Mouse (Mus musculus) kidney, adult 2 months (tissue): Measurements from ENCODE around the gene Mrpl57. TPM values are rescaled to one million over a fixed set of nuclear protein-coding genes. Genes with fewer than 3 reads are reported as not detected.
"Not testable (repeated sequence)": the region's sequence is repeated elsewhere in the genome, so short reads cannot be mapped to it uniquely, and the experiment has no call there.

Source experiments
- DNase-seq: peaks from one replicate; pipeline ENCODE4 v3.0.0; 2021
- H3K27ac ChIP-seq: fragments of 200-500 bp; 2 replicates; pipeline ENCODE4 v1.5.1; 2012; ENCODE audit warnings: low read depth, low read length, control low read depth, inconsistent platforms; ENCODE audit not compliant: insufficient read depth
- H3K27me3 ChIP-seq: fragments of 200-500 bp; replicated peaks from 2 replicates; pipeline ENCODE4 v1.6.1; 2012; ENCODE audit warnings: mild to moderate bottlenecking, moderate library complexity, low read length, inconsistent platforms; ENCODE audit not compliant: control insufficient read depth, insufficient read depth
- H3K36me3 ChIP-seq: fragments of 200-500 bp; 2 replicates; pipeline ENCODE4 v1.6.1; 2012; ENCODE audit warnings: mild to moderate bottlenecking, moderate library complexity, low read length, inconsistent platforms; ENCODE audit not compliant: control insufficient read depth, insufficient read depth
- H3K4me1 ChIP-seq: fragments of 200-500 bp; 2 replicates; pipeline ENCODE4 v1.6.1; 2011; ENCODE audit warnings: low read length; ENCODE audit not compliant: control insufficient read depth, insufficient read depth
- H3K4me3 ChIP-seq: fragments of 200-500 bp; 2 replicates; pipeline ENCODE4 v1.5.1; 2011; ENCODE audit warnings: mild to moderate bottlenecking, low read depth, low read length, control low read depth; ENCODE audit not compliant: insufficient read depth
- CTCF ChIP-seq: fragments of 200-500 bp; conservative IDR thresholded peaks from 2 replicates; pipeline ENCODE4 v1.5.1; 2011; ENCODE audit warnings: low read depth, mild to moderate bottlenecking, control low read depth, low read length, moderate library complexity, mixed read lengths; ENCODE audit not compliant: insufficient read depth, insufficient read length
- POLR2A ChIP-seq: fragments of 200-500 bp; IDR thresholded peaks from one replicate; pipeline ENCODE4 v1.6.1; 2011; ENCODE audit warnings: low read depth, low read length, control low read depth
- WGBS: fragments of 180-500 bp; shearing (Covaris S2); methylation state at CpG from one replicate; pipeline ENCODE4 v1.1.7; 2018; 5-methylcytosine and 5-hydroxymethylcytosine counted together
- polyA plus RNA-seq: library from polyadenylated mRNA; depleted of rRNA; stranded (reverse); fragments of >200 nt; gene quantifications from 2 replicates; pipeline ENCODE4 v1.2.3, GENCODE M21; 2012

Gene Mrpl57
- polyA plus RNA-seq, 1 experiment, result 81.0 TPM

DNA sequence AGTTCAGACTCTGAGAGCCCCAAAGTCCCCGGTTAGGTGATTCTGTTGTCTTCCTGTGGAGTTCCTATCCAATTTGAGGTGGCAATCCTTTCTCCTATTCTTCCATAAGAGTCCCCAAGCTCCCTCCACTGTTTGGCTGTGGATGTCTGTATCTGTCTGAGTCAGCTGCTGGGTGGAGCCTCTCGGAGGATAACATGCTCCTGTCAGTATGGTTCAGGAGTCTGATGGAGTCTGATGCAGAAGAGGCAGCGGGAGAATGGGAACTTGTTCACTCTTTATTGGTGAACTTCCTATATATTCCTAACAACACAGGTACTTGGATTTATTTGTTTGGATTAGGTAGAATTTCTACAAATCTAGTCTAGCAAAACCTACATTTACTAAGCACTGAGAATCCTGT, 18.5 kb downstream of the Mrpl57 start:
- TF ChIP-seq CTCF, result no peak
- TF ChIP-seq POLR2A, result no peak
- 94% methylated on average over 3 of the region's 3 CpGs for WGBS

DNA sequence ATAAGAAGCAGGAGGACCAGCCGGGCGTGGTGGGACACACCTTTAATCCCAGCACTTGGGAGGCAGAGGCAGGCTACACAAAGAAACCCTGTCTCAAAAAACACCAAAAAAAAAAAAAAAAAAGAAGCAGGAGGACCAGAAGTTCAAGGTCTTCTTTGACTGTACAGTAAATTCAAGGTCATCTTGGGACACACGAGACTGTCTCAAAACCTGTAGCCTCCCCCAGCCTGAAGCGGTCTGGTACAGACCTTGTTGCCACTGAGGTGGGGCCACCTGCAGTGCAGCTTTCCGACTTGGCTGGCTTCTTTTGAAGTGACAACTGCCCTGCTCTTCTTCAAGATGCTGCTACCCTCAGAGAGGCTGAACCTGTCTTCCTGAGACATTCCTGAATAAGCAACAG, 22.0 kb downstream of the Mrpl57 start:
- not testable (repeated sequence) for H3K27me3 ChIP-seq, H3K4me3 ChIP-seq, DNase-seq, H3K36me3 ChIP-seq, H3K4me1 ChIP-seq, H3K27ac ChIP-seq
- WGBS, result 90% methylated on average over 5 of the region's 5 CpGs

More for the DNA sequence above, 18.5 kb downstream of the Mrpl57 start:
- Histone ChIP-seq H3K4me1 (no peaks in the 10 kb centered on the region), H3K27me3 (no peaks in the 10 kb centered on the region), H3K36me3 (no peaks in the 10 kb centered on the region), H3K4me3 (no peak overlapping the region), H3K27ac (no peak overlapping the region)
- DNase-seq, result no peak

DNA sequence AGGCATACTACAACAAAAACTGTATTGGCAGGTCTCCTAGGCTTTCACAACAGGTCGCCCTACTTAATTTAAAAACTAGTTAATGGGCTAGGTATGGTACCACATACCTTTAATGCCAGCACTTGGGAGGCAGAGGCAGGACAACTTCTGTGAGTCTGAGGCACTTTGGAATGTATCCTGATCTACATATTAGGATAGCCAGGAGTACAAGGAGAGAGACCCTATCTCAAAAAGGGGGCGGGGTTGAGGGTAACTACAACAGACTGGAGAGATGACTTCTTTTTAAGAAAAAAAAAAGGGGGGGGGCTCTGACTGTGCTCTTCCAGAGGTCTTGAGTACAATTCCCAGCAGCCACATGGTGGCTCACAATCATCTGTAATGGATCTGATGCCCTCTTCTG, 22.6 kb downstream of the Mrpl57 start:
- no peak for DNase-seq
- Histone ChIP-seq H3K27me3 (no peaks in the 10 kb centered on the region), H3K36me3 (no peaks in the 10 kb centered on the region), H3K27ac (no peak overlapping the region), H3K4me1 (no peaks in the 10 kb centered on the region), H3K4me3 (no peak overlapping the region)
- TF ChIP-seq POLR2A (no peak), CTCF (no peak)
- 92% methylated on average over 2 of the region's 2 CpGs for WGBS

DNA sequence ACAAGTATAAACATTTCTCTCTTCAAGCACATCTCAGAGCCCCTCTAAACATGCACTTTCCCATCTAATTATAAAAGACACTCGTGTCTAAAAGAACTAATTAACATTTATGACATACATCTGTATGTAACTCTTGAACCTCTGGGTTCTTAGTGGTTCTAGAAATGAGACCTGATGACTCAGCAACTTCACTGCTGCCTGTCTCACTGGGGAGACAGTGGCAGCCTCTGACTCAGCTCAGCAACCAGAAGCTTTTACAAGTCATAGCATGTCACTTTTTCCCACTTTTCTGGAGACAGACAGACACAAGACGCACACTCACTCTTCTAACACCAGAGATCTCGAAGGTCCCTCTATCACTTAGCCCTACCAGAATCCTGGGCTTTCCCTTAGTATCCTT, 24.3 kb downstream of the Mrpl57 start:
- Histone ChIP-seq H3K4me1 (no peaks in the 10 kb centered on the region), H3K27ac (no peak overlapping the region), H3K4me3 (no peak overlapping the region), H3K27me3 (no peaks in the 10 kb centered on the region), H3K36me3 (no peaks in the 10 kb centered on the region)
- 82% methylated on average over 3 of the region's 3 CpGs for WGBS
- TF ChIP-seq POLR2A (no peak), CTCF (no peak)
- no peak for DNase-seq

DNA sequence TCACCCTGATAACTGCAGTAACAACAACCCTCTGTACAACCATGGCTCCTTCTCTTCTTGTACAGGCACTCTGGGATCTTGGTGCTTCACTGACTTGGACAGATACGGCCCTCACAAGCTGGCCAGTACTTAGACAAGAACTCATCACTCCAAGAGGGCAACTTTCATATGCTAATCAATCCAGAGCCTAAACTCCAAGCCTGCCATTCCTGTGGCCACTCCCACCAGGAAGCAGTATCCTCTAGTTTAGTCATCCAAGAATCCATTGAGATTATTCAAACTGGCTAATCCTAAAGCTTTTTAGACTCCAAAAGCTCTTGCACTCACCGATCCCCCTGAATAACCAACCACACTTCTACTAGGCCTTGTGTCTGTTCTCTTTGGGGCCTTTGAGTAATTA, 26.9 kb downstream of the Mrpl57 start:
- TF ChIP-seq CTCF (no peak), POLR2A (no peak)
- WGBS, result 87% methylated on average over 2 of the region's 2 CpGs

DNA sequence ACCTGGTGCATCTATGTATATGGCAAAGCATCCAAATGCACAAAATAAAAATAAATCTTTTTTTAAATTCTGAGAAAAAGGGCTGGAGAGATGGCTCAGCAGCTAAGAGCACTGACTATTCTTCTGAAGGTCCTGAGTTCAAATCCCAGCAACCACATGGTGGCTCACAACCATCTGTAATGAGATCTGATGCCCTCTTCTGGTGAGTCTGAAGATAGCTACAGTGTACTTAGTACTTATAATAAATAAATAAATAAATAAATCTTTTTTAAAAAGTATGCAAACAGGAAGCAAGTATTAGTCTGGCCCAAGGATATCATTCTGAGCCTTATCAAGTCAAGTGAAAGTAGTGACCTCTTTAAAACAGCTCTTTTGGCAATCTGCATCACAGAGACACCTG, 30.0 kb downstream of the Mrpl57 start:
- H3K4me3 ChIP-seq, DNase-seq, H3K27me3 ChIP-seq, H3K4me1 ChIP-seq, H3K36me3 ChIP-seq, H3K27ac ChIP-seq: not testable (repeated sequence)

More for the DNA sequence above, 26.9 kb downstream of the Mrpl57 start:
- Histone ChIP-seq H3K4me1 (no peaks in the 10 kb centered on the region), H3K27me3 (no peaks in the 10 kb centered on the region), H3K36me3 (no peaks in the 10 kb centered on the region), H3K27ac (no peak overlapping the region), H3K4me3 (no peak overlapping the region)
- DNase-seq, result no peak

DNA sequence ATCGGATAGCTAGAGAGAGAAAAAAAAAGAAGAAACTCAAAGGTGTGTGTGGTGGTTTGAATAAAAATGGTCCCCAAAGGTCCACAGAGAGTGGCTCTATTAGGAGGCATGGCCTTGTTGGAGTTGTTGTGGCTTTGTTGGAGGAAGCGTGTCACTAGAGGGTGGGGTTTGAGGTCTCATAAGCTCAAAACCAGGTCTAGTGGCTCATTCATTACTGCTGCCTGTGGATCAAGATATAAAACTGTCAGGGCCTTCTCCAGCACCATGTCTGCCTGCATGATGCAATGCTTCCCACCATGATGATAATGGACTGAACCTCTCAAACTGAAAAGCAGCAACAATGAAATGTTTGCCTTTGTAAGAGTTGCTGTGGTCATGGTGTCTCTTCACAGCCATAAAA, 32.6 kb downstream of the Mrpl57 start:
- Histone ChIP-seq H3K4me3 (no peak overlapping the region), H3K27ac (no peak overlapping the region), H3K27me3 (no peaks in the 10 kb centered on the region), H3K36me3 (no peaks in the 10 kb centered on the region; the same call in 1 of the 2 replicates), H3K4me1 (no peaks in the 10 kb centered on the region)
- DNase-seq, result no peak
- 94% methylated on average over 2 of the region's 2 CpGs for WGBS
- TF ChIP-seq POLR2A (no peak), CTCF (no peak)

DNA sequence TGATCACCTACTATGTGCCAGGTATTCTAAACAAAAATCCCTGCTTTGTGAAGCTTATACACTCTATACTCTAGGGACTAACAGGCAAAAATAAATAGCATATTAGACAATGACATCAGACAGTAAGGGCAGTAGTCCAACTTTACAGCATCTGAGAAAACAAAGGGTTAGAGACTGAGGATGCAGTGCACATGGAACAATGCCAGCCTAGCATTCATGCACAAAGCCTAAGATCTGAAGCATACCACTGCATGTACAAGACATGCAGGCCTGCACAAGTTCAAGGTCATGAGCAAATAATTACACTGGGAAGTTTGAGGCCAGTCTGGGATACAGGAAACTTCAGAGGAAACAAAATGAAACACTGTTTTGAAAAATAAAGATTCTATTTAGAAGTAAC, 33.5 kb downstream of the Mrpl57 start:
- DNase-seq, result peak; percentile 33
- Histone ChIP-seq H3K27me3 (no peaks in the 10 kb centered on the region), H3K36me3 (no peaks in the 10 kb centered on the region; the same call in 1 of the 2 replicates), H3K4me3 (no peak overlapping the region), H3K27ac (no peak overlapping the region), H3K4me1 (no peaks in the 10 kb centered on the region)
- TF ChIP-seq POLR2A (no peak), CTCF (no peak)
